Mouse (Mus musculus) megakaryocyte, adult 5-6 weeks (primary cell): ENCODE results near the gene Eps8l2. TPM values are rescaled to one million over a fixed set of nuclear protein-coding genes. Genes with fewer than 3 reads are reported as not detected.

Experiments used
- ATAC-seq: 2 replicates; pipeline ENCODE4 v1.8.0; 2016; ENCODE audit warnings: mild to moderate bottlenecking, inconsistent platforms; ENCODE audit not compliant: poor library complexity, severe bottlenecking
- total RNA-seq, 2 experiments: library from RNA; stranded (forward) in 1 of 2; stranded (reverse) in 1 of 2; fragments of 153-499, 151-499 nt in 1 of 2; fragments of 221-1000, 200-1000 nt in 1 of 2; gene quantifications; 2 replicates each; pipeline versions ENCODE4 v1.2.3 to v1.2.4; 2015 to 2017

The Eps8l2 gene
- total RNA-seq, 2 experiments from 2014 or later, result not detected

DNA sequence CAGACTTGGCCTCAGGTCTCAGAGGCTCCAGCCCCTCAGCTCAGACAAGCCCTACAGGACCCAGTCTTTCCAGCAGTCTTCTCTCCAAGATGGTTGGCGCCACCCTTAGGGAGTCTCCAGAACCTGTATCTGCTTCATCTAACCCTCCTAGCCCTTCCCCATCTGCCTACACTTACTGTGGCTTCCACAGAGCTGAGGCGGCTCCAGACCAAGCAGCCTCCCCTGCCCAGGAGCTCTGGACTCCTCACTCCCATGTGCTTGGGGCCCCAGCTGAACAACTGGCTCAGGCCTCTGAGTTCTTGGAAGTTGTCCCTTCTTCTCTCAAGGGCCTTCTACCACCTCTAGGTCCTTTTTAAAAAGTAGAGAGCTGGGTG lies 25.1 kb downstream of the Eps8l2 start:
- ATAC-seq, result no peak

DNA sequence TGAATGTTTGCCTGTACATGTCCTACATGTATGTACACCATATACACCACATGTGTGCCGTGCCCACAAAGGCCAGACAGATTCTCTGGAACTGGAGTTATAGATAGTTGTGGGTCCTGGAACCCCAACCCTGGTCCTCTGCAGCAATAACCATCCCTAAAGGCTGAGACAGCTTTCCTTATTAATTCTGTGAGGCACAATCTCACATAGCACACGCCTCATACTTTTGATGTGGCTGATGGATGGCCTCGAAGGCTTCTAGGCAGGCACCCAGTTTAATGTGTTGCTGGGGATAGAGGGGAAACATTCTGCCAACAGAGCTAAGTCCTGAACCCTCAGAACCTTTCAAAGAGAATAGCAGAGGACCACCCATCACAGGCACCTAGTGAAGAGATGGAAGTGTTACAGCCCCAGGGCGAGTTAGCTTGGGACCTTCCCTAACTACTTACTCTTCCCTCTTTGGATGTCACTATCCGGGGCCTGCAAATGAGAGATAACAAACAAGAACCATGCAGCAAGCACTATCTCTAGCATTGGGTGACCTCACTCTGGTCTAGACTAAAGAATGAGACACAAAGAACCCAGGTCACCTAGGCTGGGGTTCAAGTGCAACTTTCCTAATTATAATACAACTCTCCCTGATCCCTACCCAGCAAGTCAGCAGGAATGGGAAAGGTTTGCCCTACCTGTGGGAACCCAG lies 25.8 kb downstream of the Eps8l2 start:
- no peak for ATAC-seq

GRCm38 (mm10) chr7:141365049-141365445 lies 26.4 kb downstream of the Eps8l2 start:
- no peak for ATAC-seq

DNA sequence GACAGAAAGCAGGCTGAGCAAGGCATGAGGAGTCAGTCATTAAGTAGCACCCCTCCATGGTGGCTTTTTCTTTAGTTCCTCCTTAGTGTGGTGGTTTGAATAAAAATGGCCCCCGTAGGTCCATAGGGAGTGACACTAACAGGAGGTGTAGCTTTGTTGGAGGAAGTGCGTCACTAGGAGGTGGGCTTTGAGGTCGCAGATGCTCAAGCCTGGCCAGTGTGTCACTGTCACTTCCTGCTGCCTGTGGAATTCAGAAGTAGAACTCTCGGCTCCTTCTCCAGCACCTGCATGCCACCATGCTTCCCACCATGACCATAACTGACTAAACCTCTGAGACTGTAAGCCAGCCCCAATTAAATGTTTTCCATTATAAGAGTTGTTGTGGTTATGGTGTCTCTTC lies 28.7 kb downstream of the Eps8l2 start:
- ATAC-seq, result no peak

- peak; percentile 67 for ATAC-seq
These were observed 31.2 kb downstream of the Eps8l2 start for GRCm38 (mm10) chr7:141369918-141370317.

DNA sequence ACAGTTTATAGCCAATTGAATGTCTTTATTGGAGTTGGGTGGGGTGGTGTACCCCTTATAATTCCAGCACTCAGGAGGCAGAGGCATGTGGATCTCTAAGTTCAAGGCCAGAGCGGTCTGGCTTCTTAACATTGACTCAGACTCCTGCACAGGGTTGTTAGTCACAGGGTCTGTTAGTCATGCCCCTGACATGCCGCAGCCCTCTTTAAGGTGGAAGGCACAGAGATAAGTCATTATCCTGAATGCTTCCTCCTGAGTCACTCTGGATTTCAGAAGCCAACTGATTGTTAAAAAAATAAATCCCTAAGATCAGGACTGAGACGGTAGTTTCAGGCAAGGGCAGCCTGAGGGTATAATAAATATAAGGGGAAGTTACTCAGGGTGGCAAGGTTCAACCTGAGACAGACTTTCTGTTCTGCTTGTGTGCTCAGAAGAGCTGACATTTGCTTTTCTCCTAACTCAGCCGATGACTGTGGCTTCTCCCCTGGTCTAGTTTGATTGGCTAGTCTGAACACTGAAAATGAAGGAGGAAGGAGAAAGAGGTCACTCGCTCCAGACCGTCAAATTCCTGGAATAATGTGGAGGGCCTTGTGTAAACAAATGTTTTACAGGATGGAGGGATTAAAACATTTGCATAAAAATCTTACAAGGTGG lies 33.4 kb downstream of the Eps8l2 start:
- ATAC-seq, result peak; percentile 79

- ATAC-seq, result no peak
These were observed 34.9 kb downstream of the Eps8l2 start for GRCm38 (mm10) chr7:141373611-141374010.

GRCm38 (mm10) chr7:141374399-141374798 lies 35.7 kb downstream of the Eps8l2 start:
- no peak for ATAC-seq

DNA sequence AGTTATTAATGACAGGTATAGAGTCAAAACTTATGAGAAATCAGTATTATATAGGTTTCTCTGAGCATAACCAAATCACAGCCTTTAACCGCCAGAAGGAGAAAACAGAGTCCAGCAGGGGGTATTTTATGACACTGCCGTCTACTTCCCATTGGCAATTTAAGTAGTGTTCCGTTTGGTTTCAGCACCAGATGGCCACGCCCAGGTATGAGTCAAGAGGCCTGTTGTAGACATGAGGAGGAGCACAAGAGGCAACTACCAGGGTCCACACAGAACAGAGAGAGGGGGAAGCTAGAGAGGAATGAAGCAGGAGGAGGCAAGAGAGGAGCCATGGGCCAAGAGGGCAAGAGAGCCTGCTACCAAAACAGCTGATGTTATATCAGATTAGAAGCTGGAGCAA lies 40.9 kb downstream of the Eps8l2 start:
- peak; percentile 86 for ATAC-seq

DNA sequence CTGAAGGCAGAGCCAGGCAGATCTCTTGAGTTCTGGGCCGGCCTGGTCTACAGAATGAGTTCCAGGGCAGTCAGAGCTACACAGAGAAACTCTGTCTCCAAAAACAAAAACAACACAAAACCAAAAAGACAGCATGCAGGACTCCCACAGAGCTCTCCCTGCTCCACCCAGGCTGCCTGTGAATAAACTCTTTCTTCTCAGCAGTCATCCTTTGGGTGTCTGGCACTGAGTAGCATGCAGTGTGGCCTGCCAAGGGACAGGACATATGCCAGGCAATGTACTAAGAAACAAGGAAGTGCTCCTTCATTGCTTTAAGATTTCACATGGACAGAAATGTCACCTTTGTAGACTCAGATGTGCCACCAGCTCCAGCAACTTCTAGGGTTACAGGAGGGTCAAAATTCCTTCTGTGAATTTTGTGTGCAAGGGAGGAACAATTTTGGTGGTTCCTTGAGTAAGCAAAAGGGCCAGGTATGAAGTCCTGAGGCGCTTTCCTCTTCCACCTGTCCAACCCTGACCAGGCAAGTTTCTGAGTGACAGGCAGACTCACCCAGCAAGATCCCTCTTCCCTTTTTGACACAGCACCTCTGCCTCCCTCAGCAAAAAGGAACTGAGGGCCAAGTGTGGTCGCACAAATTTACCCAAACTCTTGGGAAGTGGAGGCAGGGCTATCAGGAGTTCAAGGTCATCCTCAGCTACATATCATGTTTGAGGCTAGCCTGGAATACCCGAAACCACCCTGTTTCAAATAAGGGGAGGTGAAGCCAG lies 42.6 kb downstream of the Eps8l2 start:
- peak; percentile 70 for ATAC-seq

DNA sequence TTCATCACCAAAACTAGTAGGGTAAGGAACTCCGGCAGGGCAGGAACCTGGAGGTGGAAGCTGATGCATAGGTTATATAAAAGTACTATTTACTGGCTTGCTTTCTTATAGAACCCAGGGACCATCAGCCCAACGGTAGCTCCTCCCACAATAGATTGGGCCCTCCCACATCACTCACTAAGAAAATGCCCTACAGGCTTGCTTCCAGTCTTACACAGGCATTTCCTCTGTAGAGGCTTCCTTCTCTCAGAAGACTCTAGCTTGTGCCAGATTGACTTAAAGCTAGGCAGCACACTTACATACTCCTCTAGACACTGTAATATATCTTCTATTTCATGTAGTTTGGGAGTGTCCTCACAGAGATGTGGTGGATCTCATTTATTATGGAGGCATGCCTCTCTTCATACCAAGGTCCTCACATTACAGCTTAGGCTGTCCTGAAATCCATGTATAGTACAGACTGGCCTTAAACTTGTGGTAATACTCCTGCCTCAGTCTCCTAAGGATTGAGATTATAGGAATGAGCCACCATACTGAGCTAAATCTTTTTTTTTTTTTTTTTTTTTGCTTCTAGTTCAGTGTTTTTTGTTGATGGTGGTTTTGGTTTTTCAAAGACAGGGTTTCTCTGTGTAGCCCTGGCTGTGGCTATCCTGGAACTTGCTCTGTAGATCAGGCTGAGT lies 49.3 kb downstream of the Eps8l2 start:
- ATAC-seq, result no peak

DNA sequence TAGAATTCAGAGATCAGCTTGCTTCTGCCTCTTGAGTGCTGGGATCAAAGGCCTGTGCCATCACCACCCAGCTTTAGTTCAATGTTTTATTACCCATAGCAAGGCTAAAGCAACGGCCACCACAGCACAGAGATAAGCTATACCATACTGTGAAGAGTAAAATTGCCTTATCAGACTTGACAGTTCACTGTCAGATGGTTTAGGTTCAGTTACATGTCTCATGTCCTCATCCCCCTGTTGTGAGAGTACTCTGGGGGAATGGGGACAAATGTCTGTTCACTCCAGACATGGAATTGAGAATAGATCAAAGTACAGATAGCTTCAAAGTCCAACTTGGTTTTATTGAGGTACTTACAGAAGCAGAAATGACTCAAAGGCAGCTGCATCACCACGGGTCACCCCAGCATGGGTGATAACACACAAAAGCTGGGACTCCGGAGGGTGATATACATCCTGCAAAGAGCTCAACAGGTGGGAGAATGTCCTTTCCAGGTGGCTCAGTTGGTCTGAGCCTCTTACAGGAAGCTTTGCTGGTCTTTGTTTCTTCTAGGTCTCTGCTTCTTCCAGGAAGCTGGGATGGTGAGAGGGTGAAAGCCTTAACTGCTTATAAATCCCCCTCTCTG lies 49.9 kb downstream of the Eps8l2 start:
- no peak for ATAC-seq

DNA sequence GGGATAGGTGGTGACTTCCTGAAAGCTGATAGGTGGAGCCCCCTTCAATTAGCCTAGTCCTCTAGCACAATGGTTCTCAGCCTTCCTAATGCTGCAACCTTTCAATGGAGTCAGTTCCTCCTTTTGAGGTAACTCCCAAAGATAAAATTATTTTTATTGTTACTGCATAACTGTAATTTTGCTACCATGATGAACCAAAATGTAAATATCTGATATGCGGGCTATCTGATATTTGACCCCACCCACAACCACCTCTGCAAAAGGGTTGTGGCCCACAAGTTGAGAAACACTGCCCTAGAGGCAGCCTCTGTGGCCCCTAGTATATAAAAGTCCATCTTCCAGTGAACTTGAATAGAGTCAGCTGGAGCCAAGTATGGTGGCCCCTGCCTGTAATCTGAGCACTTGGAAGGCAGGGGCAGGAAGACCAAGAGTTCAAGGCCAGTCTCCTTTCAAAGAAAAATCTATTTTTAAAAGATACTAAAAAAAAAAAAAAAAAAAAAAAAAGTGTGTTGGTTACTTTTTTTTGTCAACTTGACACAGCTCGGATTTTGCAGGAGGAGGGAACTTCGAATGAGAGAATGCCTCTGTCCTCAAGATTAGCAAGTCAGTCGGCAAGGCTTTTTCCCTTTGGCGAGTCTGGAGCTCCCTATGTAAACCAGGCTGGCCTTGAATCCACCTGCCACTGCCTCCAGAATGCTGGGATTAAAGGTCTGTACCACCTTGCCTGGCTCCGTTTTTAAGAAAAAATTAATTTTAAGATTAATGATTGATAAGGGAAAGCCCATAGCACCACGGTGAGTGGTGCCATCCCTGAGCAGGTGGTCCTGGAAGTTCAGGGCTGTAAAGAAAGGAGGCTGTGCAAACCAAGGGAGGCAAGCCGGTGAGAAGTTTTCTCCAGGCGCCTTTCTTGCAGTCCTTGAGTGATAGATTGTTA lies 51.9 kb downstream of the Eps8l2 start:
- no peak for ATAC-seq

GRCm38 (mm10) chr7:141391625-141392551 lies 53.2 kb downstream of the Eps8l2 start, which contains the start of gene Taldo1:
Taldo1 (plus strand) TSS chr7:141392199.
- peak; percentile 74 for ATAC-seq

DNA sequence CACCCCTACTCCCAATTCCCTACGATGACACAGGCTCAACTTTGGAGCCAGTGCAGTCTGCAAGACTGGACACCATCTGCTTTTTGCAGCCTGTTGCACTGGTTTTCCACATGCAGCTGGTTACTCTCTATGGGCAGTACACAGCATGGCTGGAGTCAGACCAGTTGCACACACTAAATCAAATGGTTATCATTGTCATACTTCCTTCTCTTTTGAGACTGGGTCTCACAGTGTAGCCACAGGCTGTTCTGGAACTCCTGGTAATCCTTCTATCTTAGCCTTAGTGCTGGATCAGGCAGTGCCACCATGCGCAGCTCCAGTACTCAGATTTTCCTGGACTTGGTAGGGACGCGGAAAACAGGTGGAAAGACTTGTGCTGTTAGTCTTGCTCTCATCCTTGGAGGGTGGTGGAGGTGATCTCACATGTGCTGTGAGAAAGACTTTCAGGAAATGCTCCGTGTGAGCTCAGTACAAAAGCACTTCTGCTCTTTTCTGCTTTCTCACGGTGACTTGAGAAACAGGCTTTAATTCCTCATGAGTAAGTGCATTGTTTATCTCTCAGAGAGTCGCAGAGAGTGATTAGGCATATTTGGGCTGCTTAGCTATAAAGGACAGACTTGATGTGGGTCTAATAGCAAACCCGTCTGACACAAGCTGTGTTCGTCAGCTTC lies 54.0 kb downstream of the Eps8l2 start:
- ATAC-seq, result peak; percentile 53

- peak; percentile 62 for ATAC-seq
These were observed 55.5 kb downstream of the Eps8l2 start for GRCm38 (mm10) chr7:141394158-141394557.

DNA sequence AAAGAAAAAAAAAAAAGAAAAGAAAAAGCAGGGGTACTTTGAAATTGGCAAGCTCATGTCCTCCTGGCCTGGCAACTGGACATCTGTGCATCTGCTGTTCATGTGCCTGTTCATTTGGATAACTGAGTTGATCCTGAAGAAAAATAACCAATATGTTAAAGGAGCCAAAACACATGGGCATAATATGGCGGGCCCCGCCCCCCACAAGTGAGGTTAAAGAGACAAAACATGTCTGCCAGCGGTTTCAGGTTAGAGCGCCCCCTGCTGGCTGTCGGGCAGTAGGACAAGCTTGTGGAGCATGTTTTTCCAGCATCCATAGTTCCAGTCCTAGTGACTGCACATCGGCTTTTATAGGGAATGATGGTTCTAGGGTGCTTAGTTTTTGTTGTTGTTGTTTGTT lies 56.1 kb downstream of the Eps8l2 start:
- peak; percentile 25 for ATAC-seq

- no peak for ATAC-seq
These were observed 56.7 kb downstream of the Eps8l2 start for GRCm38 (mm10) chr7:141395348-141395747.
